Mouse (Mus musculus): ENCODE measurements around the gene Isca1.

GRCm38 (mm10) chr13:59796466-59796848 is 26.8 kb upstream of the Isca1 start:
- TF ChIP-seq POLR2A (IDR thresholded peaks at IDR 0.05; ENCODE audit: borderline replicate concordance, insufficient read depth, low read length) (no peak), CTCF (IDR thresholded peaks at IDR 0.05; ENCODE audit: borderline replicate concordance, insufficient read depth, low read depth, low read length) (no peak)

Measured in cerebellum, adult 2 months (tissue).